Mouse (Mus musculus): Measurements from ENCODE around the gene Uvrag. TPM values are rescaled to one million over a fixed set of nuclear protein-coding genes. Genes with fewer than 3 reads are reported as not detected.

Uvrag gene
- polyA plus RNA-seq, 1 experiment from 2014 or later: 20.9 TPM

GRCm38 (mm10) chr7:98835519-98836441, 305.2 kb downstream of the Uvrag start:
- Histone ChIP-seq H3K27ac (no peak overlapping the region), H3K9ac (peak overlapping the region; percentile 47)
- under 1% methylated on average over 46 of the region's 46 CpGs for WGBS

More at GRCm38 (mm10) chr7:98835519-98836441, 305.2 kb downstream of the Uvrag start:
- Histone ChIP-seq H3K4me1 (replicated peaks) (peaks cover 43% of the 10 kb centered on the region), H3K27me3 (replicated peaks) (peaks cover 63% of the 10 kb centered on the region), H3K36me3 (no peaks in the 10 kb centered on the region), H3K4me3 (replicated peaks) (peak overlapping the region; percentile 52), H3K4me2 (replicated peaks) (peak overlapping the region; percentile 100), H3K9me3 (no peaks in the 10 kb centered on the region)
- no peak for ATAC-seq

Other genes starting within 250 kb of the Uvrag start
- 176 and 204 TPM in 2 replicates for gene Dgat2, start 41.6 kb upstream of the Uvrag start, polyA plus RNA-seq (2015; fragmentation: Nextera tagmentation; extraction: Ambion mirVana)
- 120 and 142 TPM in 2 replicates for gene Mogat2, start 97.5 kb upstream of the Uvrag start, polyA plus RNA-seq (2015; fragmentation: Nextera tagmentation; extraction: Ambion mirVana)
- 6.1 and 6.8 TPM in 2 replicates for gene Map6, start 126.3 kb upstream of the Uvrag start, polyA plus RNA-seq (2015; fragmentation: Nextera tagmentation; extraction: Ambion mirVana)
- gene Serpinh1, start 212.1 kb upstream of the Uvrag start, polyA plus RNA-seq (2015; fragmentation: Nextera tagmentation; extraction: Ambion mirVana): 1,021 and 1,056 TPM in 2 replicates
- 15.4 and 15.9 TPM in 2 replicates for gene Gdpd5, start 240.3 kb upstream of the Uvrag start, polyA plus RNA-seq (2015; fragmentation: Nextera tagmentation; extraction: Ambion mirVana)